Mouse (Mus musculus) left cerebral cortex, adult 18-20 months (tissue): Measurements from ENCODE around the gene Aldh3a2. TPM values are rescaled to one million over a fixed set of nuclear protein-coding genes. Genes with fewer than 3 reads are reported as not detected.
"Not testable (repeated sequence)": the region's sequence is repeated elsewhere in the genome, so short reads cannot be mapped to it uniquely, and the experiment has no call there.

ENCODE experiments used
- DNase-seq, 2 experiments: peaks; one replicate each; pipeline ENCODE4 v3.0.0; 2021 to 2022; ENCODE audit warnings: low spot score in 2 of 2, mixed read lengths in 1 of 2
- total RNA-seq, 2 experiments: library from RNA; stranded (reverse); gene quantifications; 2 replicates each; pipeline ENCODE4 v1.2.3; 2021

Aldh3a2 gene
- total RNA-seq, 2 experiments from 2014 or later = 50.8 to 54.9 TPM

DNA sequence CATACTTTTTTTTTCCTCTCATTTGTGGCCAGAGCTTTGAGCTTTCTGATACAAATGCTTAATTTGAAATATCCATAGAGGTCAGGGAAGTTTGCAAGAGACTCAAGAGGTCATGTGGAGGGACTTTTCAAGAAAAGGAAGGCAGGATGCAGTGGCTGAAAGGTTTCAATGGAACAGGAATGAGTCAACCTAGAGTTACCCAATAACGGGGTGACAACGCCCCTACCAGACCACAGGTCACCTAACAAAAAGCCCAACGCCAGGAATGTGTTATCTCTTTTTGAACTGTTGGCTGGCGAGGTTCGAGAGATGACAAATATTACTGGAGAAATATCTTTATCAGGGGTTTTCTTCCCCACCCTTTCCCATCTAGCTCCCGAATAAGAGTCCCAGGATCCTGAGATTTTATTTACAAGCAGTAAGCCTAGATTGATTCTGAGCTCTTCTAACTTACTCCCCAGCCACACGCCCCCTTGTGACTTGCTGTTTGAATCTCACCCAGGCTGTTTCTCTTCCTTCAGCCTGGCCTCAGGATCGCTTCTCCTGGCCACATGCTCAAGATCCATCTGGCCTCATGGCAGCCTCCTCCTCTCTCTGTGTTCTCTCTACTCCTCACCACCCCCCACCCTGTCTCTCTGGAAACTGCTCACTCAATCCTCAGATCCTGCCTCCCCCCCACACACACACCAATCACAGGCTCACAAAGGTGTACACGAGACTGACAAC lies 46.9 kb downstream of the Aldh3a2 start:
- peak; percentile 20 to 29 for DNase-seq

DNA sequence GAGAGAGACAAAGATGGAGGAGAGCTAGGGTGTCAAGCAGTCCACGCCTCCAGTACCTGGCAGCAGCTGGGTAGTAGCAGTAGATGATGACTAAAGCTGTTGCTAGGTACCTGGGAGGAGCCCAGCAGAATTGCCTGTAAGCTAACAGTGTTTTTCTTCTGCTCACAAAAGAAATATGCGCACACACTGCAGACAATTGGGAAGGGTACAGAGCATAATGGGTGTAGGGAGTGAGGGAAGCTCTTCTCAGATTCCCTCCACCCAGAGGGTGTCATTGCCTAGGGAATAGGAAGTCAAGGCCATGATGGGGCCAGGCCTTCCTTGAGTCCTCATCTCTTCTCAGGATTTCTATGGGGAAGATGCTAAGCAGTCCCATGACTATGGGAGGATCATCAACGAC lies 51.3 kb downstream of the Aldh3a2 start:
- DNase-seq = no peak

DNA sequence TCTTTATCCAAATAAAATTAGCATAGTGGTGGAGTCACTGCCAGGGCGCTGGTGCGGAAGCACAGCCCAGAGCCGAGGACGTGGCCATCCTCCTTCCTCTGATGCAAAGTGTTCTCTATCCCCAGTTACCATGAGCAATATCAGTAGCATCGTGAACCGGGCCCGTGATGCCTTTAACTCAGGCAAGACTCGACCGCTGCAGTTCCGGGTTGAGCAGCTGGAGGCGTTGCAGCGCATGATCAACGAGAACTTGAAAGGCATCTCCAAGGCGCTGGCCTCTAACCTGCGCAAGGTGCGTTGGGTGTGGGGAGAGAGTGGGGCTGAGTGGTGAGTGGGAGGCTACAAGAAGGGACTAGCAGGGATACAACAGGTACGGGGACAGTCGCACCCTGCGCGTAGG lies 55.2 kb downstream of the Aldh3a2 start:
- no peak for DNase-seq

DNA sequence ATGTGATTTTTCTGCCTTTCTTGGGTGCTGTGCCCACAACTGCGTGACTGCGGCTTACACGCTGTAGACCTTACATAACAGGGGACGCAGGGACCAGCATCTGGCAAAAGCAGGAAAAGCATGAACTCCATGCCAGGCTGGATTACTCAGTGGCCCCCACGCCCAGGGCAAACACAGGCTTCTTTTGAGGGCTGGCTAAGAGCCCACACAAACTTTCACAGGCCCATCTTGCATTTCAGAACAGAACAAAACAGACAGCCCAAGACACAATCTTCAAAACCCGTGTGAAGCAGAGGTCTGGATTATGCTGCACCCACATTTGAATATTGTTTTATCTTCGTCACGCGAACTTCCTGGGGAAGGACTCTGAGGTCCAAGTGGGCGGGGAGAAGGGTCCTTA lies 58.9 kb downstream of the Aldh3a2 start:
- DNase-seq = peak in 1 of 2 experiments; percentile 22

DNA sequence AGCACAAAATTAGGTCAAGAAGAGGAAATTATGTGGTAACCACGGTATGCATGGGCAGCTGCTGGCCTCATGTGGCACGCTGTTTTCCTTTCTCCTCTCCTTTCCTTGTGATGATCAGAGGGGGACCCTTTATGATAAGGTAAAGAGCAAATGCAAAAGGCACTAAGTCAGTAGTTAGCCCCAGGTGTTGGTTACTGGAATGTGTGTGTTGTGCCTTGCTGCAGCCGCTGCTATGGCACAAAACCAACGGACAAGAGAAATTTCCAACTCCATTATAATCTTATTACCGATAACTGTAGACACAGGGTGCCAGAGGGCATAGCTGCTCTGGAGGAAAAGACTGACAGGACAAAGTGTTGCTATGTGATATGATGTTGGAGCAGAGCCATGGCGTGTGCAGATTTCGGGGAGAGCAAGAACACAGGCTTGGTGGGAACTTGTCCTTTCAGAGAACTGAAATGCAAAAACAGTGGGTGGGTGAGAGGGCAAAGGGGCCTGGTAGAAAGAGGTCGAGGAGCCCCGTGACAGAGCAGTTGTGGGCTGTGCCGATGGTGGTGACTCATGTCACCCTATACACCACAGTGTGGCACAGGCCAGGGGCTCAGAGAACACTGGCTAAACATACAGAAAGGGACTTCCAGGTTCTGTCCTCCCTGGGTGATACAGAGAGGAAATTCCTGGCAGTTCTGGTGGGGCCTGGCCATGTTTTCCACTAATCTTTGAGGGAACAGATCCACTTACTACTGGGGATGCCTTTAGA lies 59.6 kb downstream of the Aldh3a2 start, which contains the start of gene Aldh3a1:
Gene Aldh3a1, plus strand, starts transcription at position 51 of the 760 bp plus-strand sequence.
- DNase-seq = no peak

DNA sequence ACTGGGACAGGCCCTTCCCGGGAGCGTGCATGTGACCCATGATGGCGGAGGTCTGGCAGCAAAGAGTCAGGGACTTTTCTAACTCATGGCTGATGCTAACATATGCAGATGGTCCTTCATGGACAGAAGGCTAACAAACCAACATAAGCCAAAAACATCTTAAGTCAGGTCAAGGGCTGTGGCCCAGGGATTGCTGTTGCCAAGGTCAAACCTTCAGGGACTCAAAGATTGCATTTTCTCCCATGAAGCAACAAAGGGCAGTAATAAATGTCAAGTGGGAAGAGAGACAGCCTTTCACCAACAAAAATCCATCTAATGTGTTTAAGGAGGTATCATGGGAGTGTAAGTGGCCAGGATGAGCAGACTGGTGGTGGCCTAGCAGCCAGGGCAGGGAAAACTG lies 61.1 kb downstream of the Aldh3a2 start:
- no peak for DNase-seq

DNA sequence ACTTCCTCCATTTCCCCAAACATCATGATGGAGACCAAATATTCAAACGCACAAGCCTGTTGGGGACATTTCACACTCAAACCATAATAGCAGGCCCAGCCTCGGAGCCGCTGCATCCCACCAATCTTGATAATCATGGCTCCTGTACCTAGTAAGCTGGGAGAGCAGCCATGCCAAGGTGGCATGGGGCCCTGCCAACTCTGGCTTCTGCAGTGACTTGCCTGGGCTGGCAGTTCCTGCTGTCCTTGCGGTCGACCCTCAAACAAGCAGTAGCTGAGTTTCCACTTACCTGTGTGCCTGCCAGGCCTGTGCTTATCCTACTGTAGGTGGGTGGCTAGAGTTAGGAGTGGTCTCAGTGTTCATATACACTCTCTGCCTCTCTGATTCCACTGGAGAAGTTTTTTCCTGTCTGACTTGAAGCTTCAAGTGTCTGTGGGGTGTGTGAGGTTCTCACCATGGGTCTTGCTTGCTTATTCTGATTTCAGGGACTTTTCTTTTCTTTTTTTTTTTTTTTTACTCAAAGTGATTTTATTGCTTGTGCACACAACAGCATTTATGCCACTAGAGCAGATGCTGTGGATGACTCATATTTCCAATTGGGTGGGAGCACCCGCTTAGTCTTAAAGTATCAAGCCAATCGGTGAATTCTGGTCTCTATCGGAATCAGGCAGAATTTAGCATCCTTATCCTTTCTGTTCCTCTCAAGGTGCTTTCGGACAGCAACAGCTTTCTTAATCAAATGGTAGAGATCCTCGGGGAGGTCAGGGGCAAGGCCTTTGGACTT lies 61.9 kb downstream of the Aldh3a2 start:
- peak in 1 of 2 experiments; percentile 27 for DNase-seq

DNA sequence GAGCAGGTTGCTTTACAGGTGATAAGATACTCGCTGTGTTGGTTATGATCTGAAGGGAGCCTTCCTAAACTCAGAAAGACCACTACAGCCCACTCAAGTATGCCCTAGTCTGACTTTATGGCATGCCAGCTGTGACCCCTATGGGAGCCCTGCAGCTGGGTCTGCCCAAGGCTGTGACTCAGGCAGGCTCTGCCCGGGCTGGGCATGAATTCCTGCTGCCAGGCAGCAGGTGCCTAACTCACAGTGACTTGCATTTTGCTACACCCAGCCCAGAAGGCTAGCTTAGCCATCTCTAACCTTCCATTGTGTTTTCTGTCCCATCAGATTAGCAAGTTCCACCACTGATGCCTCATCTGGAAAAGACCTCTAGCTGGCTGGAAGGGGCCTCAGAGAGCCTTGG lies 64.5 kb downstream of the Aldh3a2 start:
- DNase-seq = no peak

DNA sequence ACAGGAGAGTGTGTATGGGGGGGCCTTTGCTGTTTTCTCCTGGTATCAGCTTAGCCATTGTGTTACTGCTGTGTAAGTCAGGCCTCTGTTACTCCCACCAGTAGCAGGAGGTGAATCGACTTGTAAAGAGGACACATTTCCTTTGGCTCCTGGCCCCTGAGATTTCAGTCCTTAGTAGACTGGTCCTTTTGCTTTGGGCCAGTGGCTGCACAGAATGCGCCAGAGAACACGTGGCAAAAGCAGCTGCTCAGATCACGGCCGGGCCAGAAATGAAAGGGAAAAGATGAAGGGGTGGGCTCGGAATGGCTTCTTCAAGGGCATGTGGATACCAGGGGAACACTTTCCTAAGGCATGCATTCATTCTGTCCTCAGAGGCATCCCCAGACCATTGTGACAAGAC lies 65.1 kb downstream of the Aldh3a2 start:
- DNase-seq = no peak

DNA sequence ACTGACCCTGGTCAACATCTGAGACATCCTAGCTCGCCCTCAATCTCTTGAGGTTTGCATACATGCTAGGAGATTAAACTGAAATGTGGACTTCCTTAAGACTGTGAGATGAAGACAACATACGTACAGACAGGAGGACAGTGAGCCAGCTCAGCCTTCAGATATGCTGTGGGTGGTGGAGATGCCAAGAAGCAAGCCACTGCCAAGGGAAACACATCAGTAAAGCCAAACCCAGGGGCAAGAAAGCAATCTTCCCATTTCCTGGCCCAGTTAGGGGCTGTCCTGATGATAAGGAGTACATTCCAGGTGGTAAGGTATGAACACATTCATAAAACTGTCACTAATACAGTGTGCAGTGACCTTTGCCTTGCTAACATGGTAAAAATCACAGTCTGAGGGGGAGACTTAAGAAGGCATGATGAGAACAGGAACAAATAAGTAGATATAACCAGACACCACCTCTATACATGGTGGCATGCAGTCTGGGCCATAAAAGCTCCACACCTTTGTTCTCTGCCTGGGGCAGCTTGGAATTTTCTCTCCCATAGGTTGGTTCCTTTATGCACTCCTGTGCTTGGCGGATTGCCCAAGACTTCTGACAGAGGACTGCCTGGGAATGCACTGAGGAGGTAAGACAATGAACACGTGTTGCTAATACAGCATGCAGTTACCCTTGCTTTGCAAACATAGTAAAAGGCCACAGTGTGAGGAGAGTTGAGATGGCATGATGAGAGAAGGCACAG lies 67.5 kb downstream of the Aldh3a2 start:
- no peak for DNase-seq

DNA sequence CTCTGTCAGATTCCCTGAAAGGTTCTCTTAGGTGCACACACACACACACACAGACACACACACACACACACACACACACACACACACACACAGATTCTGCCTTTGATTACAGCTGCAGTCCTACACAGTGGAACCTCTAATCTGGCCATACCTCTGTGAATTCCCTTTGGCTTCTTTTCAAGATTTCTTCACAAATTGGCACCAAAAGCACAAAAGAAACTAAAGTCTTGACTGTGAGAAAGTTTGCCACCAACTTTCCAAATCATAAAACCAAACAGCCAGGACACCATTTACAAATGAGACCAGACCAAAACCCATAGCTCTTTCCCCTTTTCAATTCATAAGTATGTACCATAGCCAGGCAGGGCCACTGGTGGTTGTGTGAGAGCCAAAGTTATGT lies 69.3 kb downstream of the Aldh3a2 start:
- DNase-seq = no peak

DNA sequence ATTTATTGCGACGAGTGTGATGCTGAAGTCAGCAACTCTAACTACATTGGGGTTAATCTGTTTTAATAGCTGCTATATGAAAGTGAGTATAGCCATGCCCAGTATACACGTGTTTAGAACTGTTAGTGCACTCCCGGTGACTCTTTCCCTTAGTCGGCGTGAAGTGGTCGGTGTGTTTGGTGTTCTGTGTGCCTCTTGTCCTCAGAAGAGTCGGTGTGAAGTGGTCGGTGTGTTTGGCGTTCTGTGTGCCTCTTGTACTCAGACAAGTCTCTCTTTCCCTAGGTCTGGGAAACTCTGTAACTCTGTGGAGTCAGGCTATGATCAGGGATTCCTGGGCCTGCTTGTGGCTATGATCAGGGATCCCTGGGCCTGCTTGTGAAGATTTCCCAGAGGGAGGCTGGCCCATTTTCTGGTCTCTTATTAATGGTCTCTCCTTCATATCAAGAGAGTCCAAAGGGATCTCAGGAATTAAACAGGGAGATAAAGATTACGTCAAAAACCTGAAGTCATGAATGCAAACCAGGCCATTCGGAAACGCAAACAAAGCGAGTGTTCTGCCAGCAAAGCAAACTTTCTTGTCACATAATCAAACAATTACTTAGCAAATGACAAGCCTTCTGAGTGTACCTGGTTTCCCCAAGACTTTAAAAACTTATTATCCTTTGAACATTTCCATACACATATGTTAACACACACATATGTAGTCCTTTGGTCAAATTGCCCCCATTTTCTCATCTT lies 70.5 kb downstream of the Aldh3a2 start:
- no peak for DNase-seq

DNA sequence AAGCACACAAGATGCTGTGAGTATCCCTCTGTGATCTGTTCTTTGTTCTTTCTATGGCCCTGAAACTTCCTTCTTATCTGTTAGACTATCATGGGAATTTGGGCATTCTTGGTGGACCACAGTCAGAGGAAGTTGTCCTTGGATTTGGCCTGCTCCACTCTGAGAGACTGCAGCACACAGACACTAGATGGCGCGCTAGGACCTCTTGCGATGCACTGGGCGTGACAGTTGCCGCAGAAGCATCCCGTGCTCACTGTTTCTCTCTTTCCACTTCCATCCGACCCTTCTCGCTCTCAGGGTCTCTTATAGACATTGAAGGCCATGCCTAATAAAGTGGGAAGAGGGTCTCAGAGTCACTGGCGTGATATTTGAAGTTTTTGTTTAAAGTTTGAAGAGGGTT lies 73.9 kb downstream of the Aldh3a2 start:
- DNase-seq = peak; percentile 83 to 92

DNA sequence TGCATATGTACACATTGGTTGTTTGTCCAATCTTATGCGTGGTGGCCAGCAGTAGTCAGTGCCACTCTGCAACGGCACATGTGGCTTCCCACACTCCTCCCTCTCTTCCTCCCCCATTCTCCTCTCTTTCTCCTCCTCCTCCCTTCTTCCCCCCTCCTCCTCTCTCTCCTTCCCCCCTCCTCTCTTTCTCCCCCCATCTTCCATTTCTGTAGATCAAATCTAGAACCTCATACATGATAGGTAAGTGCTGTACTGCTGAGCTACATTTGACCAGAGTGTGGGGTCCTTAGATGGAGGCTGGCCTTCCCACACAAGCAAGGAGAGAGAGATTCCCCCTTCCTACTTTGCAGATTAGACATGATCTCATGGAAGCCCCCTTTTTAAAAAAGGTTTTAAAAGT lies 74.5 kb downstream of the Aldh3a2 start:
- no peak for DNase-seq

DNA sequence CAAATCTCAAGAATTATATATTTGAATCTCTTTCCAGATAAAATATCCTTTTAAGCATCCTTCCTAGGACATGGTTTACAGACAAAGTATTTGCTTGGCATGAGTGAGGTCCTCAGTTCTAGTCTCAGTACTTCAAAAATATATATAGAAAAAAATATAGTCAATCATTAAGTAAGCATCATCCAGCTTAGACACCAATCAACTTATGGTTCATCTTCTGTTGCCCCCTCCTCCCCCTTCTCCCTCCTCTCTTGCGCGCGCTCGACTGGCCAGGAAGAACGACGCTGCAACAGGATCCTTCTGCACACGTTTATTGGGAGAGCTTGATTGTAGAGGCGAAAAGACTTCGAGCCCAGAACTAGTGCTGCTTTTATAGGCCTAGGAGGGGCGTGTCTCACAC lies 75.1 kb downstream of the Aldh3a2 start:
- not testable (repeated sequence) for DNase-seq

DNA sequence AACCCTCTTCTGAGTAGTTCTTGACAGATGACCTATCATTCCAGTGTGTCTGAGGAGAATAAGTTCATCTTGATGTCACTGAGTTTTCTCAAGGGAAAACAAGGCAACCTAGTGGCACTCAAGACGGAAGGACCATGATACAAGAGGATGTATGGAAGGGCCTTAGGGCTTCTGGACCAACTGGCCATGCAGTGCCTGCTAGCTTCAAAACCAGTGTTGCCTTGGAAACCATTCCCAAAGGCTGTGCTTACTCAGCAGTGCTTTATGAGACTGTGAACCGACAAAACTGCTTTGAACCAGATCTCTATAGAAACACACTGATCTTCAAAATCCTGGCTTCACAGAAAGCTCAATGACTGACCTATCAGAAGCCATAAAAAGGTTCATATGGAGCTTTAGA lies 76.5 kb downstream of the Aldh3a2 start:
- DNase-seq = no peak

DNA sequence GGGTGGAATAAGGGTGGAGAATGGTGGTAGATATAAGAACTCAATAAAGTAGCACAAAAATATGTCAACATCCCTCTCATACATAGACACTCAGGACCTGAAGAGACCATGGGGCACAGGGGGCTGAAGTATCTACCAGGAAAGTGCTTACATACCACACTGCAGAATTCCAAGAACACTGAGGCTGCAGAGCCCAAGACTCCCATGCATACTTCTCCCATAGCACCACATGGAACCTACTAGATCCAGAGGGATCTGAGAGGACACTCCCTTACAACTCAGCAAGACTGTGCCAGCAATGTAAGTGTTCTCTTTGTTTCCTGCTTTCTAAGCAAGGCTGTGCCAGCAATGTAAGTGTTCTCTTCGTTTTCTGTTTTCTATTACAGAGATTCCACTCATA lies 83.4 kb downstream of the Aldh3a2 start:
- no peak for DNase-seq

DNA sequence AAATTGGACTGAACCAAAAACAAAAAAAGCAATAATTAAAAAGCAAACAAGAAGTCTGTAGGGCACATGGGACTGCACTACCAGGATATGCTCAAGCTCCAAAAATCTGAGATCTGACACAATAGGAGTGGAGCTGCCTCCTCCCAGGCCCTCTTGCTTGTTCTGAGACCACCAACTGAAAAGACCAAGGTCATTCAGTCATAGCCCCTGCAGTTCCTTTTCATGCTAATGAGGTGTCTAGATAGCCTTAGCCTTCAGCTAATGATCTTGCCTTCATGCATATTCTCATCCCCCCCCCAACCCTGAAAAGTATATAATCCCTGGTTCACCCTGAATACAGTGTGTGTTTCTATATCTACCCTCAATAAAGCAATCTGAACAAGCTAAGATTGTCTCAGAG lies 85.6 kb downstream of the Aldh3a2 start:
- DNase-seq = no peak

DNA sequence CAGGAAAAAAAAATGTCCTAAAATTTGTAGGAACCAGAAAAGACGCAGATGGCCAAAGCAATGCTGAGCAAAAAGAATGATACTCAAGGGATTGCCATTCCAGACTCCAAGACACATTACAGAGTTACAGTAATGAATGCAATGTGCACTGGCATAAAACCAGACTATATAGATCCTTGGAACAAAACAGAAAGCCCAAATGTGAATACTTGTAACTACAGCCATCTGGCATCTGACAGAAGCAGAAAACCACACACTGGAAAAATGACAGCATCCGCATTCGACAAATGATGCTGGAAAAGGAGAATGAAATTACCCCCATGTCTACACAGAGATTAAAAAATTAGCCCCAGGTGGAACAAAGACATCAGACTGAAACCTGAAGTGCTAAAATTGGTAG lies 86.9 kb downstream of the Aldh3a2 start:
- no peak for DNase-seq

DNA sequence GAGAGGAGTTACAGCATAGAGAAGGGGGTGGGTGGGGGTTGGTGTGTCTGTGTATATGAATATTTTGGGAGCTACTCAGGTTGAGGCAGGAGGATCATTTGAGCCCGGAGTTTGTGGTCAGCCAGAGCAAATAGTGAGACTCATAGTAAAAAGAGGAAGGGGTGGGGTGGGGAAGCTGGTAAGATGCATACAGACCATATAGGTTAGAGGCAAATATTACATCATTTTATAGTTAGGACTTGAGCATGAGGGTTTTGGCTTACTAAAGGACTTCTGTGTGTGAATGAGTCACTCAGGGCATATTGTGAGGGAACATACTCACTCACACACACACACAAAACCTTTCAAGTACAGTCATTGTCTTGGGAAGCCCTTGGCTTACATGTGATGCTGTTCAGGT lies 90.9 kb downstream of the Aldh3a2 start:
- DNase-seq = no peak

DNA sequence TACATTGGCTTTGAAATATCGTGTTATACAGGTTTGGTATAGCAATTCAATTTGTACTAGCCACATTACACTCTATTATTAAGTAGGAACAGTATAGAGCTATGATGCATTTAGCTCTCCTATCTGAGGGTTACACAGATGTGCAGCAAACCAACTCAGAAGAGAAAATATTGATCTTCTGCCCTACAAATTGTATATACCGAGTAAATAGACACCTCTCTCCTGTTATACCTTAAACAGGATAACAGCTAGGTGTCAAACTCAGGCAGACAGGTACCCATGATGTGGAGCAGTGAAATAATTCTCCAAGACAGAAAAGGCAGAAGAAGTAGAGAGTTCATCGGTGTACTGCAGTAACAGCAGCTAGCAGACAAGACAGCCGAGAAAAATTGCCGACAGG lies 91.5 kb downstream of the Aldh3a2 start:
- DNase-seq = no peak
